Mouse (Mus musculus) right cerebral cortex, postnatal 4 days (tissue): ENCODE measurements around the gene Creld1.

Experiments used
- DNase-seq: peaks from one replicate; pipeline ENCODE4 v3.0.0-alpha.2; 2022

Gene Creld1

DNA sequence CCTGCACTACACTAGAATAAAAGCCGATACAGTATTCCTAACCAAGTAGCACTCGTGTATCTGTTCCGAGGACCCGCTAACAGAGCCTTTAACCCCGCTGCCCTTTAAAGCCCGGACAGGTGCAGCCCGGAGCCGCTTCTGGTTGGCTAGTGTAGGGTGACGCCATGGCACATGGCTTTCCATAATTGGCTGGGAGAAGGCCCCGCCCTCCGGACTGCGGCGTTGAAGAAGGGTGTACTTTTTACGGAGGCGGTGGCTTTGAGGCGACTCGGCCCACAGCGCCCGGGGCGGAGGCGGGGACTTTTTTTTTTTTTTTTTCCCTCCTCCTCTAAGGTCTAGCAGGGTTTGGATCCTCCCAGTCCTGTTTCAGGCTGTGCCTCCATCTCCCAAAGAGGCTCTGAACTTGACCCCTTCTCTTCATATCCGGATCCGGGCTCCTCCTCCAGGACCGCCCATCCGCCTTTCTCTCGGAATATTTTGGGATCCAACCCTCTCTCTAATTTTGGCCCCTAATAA is at the start of gene Creld1:
Gene Creld1, plus strand, starts transcription at position 198 of the 516 bp plus-strand sequence.
- peak; percentile 85 for DNase-seq

- DNase-seq: no peak
Observed at GRCm38 (mm10) chr6:113433661-113434060, 49.4 kb upstream of the Creld1 start.

- no peak for DNase-seq
Observed at GRCm38 (mm10) chr6:113434691-113435090, 48.4 kb upstream of the Creld1 start.

GRCm38 (mm10) chr6:113435664-113436205 is 47.4 kb upstream of the Creld1 start, which contains the start of gene Cidec:
TSS of gene Cidec (minus strand) at chr6:113435760.
- DNase-seq: no peak

DNA sequence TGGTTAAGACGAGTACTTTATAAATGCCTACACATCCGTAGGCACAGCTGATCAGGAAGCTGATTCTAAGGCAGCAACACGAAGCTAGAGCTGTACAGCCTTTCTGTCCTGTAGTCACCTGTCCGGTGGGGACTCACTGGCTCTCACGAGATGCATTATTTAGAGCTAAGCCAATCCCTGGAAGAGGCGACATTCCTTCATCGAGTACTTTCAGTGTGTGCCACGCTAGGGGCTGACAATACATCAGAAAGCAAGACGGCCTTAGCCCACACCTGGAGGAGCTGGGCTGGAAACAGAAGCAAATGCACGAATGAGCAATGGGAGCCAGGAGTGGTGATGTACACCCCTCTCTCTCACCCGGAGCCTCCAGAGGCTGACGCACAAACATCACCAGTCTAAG is 46.0 kb upstream of the Creld1 start:
- no peak for DNase-seq

- DNase-seq: no peak
Observed at GRCm38 (mm10) chr6:113438721-113439430, 44.2 kb upstream of the Creld1 start.

DNA sequence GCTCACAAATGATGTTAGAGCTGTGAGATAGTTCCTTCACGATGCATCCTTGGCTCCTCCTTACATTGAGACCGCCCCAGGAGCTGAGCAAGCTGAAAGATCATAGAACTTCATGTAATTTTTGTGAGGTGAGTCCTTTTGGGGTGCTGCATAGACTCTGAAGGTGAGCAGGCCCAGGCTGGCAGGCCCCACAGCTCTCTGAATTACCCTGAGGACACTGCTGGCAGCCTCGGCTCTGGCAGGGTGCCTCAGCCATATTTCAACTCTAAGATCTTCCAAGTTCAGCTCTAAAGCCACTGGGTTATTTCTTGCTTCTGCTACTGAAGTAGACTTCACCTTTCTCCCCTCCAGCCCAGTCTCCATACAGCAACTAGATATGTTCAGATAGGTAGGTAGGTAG is 42.4 kb upstream of the Creld1 start:
- no peak for DNase-seq

DNA sequence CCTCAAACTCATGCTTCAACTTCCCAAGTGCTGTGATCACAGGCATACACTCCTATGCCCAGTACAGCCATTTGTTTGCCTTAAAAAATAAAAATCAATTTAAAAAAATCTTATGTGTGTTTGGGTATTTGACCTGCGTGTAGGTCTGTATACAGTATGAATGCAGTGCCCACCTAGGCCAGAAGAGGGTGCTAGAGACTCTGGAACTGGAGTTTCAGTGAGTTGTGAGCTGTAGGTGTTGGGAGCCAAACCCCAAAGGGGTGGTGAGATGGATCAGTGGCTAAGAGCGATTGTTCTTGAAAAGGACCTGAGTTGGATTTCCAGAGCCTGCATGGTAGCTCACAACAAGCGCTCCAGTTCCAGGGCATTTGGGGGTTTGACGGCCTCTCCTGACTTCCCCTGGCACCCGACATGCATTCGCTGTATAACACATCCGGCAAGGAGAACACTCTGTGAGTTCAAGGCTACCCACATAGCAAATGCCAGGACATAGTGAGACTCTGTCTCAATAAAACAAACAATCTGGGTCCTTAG is 41.9 kb upstream of the Creld1 start:
- peak; percentile 72 for DNase-seq

- no peak for DNase-seq
Observed at GRCm38 (mm10) chr6:113442087-113442441, 41.0 kb upstream of the Creld1 start.

- DNase-seq: peak; percentile 85
Observed at GRCm38 (mm10) chr6:113442442-113443090, 40.5 kb upstream of the Creld1 start, which contains the start of gene Jagn1. TSS of gene Jagn1 (plus strand) at chr6:113442569.

GRCm38 (mm10) chr6:113443091-113443490 is 40.0 kb upstream of the Creld1 start:
- no peak for DNase-seq

- no peak for DNase-seq
Observed at GRCm38 (mm10) chr6:113444207-113444965, 38.7 kb upstream of the Creld1 start.

DNA sequence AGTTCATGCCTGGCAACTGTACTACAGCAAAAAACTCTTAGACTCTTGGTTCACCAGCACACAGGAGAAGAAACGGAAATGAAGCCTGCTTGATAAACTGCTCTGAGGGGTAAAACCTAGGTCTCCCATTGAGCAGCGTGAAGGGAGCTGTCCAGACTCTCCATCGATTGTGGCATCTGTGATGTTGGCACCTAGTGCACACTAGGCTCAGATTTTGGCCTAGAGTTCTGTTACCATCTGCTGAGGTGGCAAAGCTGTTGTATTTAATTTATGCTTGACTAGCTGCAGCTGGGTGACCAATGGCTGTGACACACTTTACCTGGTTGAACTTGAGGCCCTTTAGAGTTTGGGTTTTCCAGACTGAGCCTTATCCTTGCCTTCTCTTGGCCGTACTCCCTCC is 35.5 kb upstream of the Creld1 start:
- no peak for DNase-seq

GRCm38 (mm10) chr6:113451839-113452238 is 31.3 kb upstream of the Creld1 start:
- no peak for DNase-seq

DNA sequence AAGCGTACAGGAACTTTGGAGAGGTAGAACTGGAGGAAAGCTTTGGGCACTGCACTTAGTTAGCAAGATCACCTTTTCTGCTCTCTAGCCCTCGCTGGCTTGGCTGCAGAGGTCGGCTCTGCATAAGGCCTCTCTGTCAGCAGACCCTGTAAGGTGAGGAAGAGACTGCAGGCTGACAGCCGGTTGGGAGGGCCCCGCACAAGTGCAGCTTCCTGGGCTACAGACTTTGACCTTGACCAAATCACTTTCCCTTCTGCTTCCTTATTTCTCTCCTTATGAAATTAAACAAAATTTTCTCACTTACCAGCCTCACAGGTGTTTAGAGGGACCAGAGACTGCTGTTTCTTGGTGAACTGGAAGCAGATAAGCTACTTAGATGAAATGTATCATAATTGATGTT is 28.1 kb upstream of the Creld1 start:
- DNase-seq: no peak

- no peak for DNase-seq
Observed at GRCm38 (mm10) chr6:113457952-113458534, 25.1 kb upstream of the Creld1 start, which contains the start of gene Il17re. TSS of gene Il17re (plus strand) at chr6:113458484.

DNA sequence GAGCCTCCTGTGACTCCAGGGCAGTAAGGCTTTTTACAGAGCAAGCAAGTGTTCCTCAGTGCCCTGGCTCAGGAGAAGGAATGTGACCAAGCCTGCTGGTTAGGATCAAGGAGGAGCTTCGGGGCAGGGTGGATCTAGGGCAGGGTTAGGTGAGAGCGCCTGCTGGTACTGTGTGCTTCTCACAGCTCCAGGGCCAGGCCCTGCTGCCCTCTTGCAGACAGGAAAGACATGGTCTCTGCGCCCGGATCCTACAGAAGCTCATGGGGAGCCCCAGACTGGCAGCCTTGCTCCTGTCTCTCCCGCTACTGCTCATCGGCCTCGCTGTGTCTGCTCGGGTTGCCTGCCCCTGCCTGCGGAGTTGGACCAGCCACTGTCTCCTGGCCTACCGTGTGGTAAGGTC is 24.5 kb upstream of the Creld1 start:
- DNase-seq: no peak

DNA sequence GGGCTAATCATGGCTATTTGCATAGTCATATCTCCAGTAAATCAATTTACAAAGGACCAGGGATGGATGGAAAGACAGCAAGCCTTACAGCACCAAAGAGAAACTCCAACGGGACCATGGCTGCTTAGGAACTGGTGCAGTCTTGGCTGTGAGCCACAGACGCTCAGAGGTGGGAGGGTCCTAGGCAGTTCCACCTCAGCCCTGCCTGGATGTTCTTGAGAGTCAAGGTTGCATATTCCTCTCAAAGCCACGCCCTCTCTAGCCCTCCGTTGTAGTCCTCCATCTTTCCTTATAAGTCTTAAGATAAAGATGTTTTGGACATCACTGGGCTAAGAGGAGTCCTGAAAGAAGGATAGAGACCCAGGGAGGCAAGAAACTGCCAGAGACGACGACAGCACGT is 19.1 kb upstream of the Creld1 start:
- DNase-seq: no peak

DNA sequence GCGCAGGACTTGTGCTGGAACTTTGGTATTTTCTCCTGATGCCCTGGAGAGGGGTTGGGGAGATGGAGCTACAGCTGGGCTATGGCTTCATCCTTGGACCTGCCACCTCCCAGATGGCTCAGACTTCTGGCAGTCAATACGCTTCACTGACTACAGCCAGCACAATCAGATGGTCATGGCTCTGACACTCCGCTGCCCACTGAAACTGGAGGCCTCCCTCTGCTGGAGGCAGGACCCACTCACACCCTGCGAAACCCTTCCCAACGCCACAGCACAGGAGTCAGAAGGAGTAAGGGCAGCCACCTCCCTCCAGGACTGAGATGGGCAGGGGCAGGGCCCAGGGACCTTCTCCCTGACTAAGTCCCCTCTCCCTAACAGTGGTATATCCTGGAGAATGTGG is 17.5 kb upstream of the Creld1 start:
- DNase-seq: no peak

DNA sequence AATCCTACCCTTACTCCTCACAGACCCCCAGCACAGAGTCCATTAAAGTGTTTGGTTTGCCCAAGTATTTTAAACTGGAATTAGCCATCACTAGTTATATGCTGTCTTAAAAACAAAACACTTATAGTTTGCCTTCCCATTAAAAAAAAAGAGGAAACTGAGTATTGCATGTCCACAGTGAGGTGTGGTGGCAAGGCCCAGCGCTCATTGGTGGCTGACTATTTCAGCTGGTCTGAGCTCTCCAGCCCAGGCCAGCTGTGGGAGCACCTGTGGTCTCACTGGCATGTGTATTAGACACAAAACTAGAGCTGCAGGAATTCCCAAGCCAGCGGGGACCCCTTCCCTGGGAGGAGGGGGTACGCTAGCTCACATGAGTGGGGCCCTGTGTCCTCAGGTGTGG is 14.6 kb upstream of the Creld1 start:
- DNase-seq: no peak

GRCm38 (mm10) chr6:113469021-113469420 is 14.1 kb upstream of the Creld1 start:
- DNase-seq: peak; percentile 56

DNA sequence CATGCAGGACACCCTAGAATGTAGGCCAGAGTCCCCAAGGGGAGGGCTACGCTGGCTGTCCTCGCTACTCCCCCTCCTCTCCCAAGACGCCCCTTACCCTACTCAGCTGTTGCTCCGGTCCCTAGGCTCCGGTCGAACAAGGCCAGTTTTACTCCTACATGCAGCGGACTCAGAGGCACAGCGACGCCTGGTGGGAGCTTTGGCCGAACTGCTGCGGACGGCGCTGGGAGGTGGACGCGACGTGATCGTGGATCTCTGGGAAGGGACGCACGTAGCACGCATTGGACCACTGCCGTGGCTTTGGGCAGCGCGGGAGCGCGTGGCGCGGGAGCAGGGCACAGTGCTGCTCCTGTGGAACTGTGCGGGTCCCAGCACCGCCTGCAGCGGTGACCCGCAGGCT is 13.7 kb upstream of the Creld1 start:
- peak; percentile 80 for DNase-seq
